Mouse (Mus musculus) midbrain, embryonic 13.5 days (tissue): Measurements from ENCODE around the gene Pcnx. TPM values are rescaled to one million over a fixed set of nuclear protein-coding genes. Genes with fewer than 3 reads are reported as not detected.

ENCODE experiments used
- ATAC-seq: fragments of 200-750 bp; cut with Nextera tagmentation; 2 replicates; pipeline ENCODE4 v1.8.0; 2017; ENCODE audit warnings: mild to moderate bottlenecking, moderate TSS enrichment, moderate library complexity
- H3K27ac ChIP-seq: fragments of 300-500 bp; sonication (generic); 2 replicates; pipeline ENCODE4 v1.5.1; 2015; ENCODE audit warnings: inconsistent platforms, mild to moderate bottlenecking, moderate library complexity
- H3K27me3 ChIP-seq: fragments of 300-500 bp; sonication (generic); 2 replicates; pipeline ENCODE4 v1.6.1; 2015; ENCODE audit warnings: mild to moderate bottlenecking, inconsistent platforms
- H3K36me3 ChIP-seq: fragments of 300-500 bp; sonication (generic); 2 replicates; pipeline ENCODE4 v1.6.1; 2015; ENCODE audit warnings: mild to moderate bottlenecking, inconsistent platforms
- H3K4me1 ChIP-seq: fragments of 300-500 bp; sonication (generic); replicated peaks from 2 replicates; pipeline ENCODE4 v1.6.1; 2015; ENCODE audit warnings: inconsistent platforms
- H3K4me2 ChIP-seq: fragments of 300-500 bp; sonication (generic); replicated peaks from 2 replicates; pipeline ENCODE4 v1.6.1; 2015; ENCODE audit warnings: moderate library complexity, mild to moderate bottlenecking, inconsistent platforms
- H3K4me3 ChIP-seq: fragments of 300-500 bp; sonication (generic); replicated peaks from 2 replicates; pipeline ENCODE4 v1.5.1; 2015; ENCODE audit warnings: mild to moderate bottlenecking, inconsistent platforms
- H3K9ac ChIP-seq: fragments of 300-500 bp; sonication (generic); replicated peaks from 2 replicates; pipeline ENCODE4 v1.6.1; 2015; ENCODE audit warnings: mild to moderate bottlenecking, inconsistent platforms
- H3K9me3 ChIP-seq: fragments of 300-500 bp; sonication (generic); 2 replicates; pipeline ENCODE4 v1.6.1; 2016; ENCODE audit warnings: mild to moderate bottlenecking, inconsistent platforms
- whole genome bisulfite sequencing: fragments of 180-500 bp; shearing (Covaris S2); methylation state at CpG from one replicate; pipeline ENCODE4 v1.1.7; 2015; 5-methylcytosine and 5-hydroxymethylcytosine counted together
- polyA plus RNA-seq: library from polyadenylated mRNA; unstranded; fragments of >200 nt; fragmentation: Nextera tagmentation; extraction: Ambion mirVana; gene quantifications from 2 replicates; pipeline ENCODE4 v1.2.1, GENCODE M21; 2015

The Pcnx gene
- polyA plus RNA-seq, 1 experiment from 2014 or later, result 9.4 TPM

GRCm38 (mm10) chr12:81857251-81857650 lies 2.6 kb upstream of the Pcnx start:
- Histone ChIP-seq H3K27ac (no peak overlapping the region), H3K9me3 (no peaks in the 10 kb centered on the region), H3K4me3 (no peak overlapping the region), H3K9ac (no peak overlapping the region), H3K4me1 (peaks cover 29% of the 10 kb centered on the region), H3K4me2 (no peak overlapping the region), H3K36me3 (no peaks in the 10 kb centered on the region), H3K27me3 (peaks cover 3% of the 10 kb centered on the region; the same call in 1 of the 2 replicates)
- ATAC-seq, result no peak
- 19% methylated on average over 4 of the region's 4 CpGs for WGBS

DNA sequence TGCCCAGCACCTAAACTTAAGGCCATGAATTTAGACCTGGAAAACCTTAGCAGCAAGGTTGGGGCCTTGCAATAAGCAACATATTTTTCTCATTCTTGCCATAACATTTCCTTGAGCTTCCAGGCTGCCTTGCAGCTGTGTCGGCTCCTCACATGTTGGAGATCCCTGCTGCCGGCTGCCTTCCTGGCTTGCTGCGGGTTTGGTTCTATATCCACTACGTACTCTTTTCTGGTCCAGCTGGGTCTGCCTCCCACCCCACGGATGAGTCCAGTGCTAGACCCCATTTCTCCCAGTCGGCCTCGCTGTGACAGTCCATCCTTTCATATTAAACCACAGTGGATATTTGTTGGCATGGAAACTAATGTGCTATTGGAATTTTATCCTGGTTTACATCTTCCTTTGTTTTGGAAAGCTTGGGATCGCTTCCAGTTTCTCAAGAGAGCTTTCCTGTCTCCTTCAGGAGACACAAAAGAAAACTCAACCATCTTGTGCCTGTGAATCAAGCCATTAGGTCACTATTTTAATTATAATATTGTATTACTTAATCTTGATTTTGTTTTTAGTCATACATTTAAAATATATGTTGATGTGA lies 1.7 kb upstream of the Pcnx start:
- Histone ChIP-seq H3K36me3 (no peaks in the 10 kb centered on the region), H3K27ac (no peak overlapping the region), H3K4me2 (no peak overlapping the region), H3K9me3 (no peaks in the 10 kb centered on the region), H3K4me1 (peaks cover 37% of the 10 kb centered on the region), H3K27me3 (peaks cover 3% of the 10 kb centered on the region; the same call in 1 of the 2 replicates), H3K4me3 (no peak overlapping the region), H3K9ac (no peak overlapping the region)
- WGBS, result 53% methylated on average over 8 of the region's 8 CpGs
- no peak for ATAC-seq

DNA sequence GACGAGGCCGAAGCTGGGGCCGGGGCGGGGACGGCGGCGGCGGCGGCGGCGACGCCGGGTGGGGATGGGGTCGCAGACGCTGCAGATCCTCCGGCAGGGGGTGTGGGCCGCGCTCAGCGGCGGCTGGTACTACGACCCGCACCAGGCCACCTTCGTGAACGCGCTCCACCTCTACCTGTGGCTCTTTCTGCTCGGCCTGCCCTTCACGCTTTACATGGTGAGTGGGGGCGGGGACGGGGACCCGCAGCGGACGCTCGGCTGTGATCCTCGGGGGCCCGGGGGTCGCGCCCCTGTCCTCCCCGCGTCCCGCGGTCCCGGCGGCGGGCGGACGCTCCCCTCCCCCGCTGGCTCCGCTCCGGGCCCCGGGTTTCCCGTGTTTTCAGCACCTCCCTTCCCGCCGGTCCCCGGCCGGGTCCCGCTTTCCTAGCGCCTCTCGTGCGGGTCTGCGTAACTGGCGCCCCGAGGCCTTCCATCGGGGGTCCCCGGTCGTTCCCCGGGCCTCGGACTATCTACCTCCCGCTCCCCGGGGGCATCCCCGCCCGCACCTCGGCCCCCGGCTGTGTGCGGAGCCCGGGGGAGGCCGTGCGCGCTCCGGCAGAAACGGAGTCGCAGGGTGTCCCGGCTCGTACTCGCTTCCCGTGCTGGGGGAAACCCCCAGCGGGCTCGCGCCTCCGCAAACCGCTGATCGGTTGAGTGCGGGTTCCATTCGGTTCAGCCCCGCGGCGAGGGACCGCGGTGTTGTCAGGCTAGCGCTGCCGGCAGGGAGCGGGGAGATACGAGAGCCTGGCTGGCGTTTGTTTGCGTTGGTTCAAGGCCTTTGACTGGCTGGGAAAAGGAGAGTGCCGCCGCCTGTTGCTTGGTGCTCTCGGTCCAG lies 722 bp downstream of the Pcnx start:
- under 1% methylated on average over 94 of the region's 107 CpGs for WGBS
- H3K4me2 ChIP-seq, result peak overlapping the region; percentile 74
- H3K4me1 ChIP-seq, result peaks cover 51% of the 10 kb centered on the region
- no peaks in the 10 kb centered on the region for H3K9me3 ChIP-seq
- H3K9ac ChIP-seq, result peak overlapping the region; percentile 94
- peak overlapping the region; percentile 97 for H3K4me3 ChIP-seq
- H3K36me3 ChIP-seq, result no peaks in the 10 kb centered on the region
- ATAC-seq, result peak; percentile 84
- H3K27ac ChIP-seq, result peak overlapping the region; percentile 96
- H3K27me3 ChIP-seq, result peaks cover 3% of the 10 kb centered on the region; the same call in 1 of the 2 replicates

GRCm38 (mm10) chr12:81861199-81862085 lies 1.6 kb downstream of the Pcnx start:
- Histone ChIP-seq H3K4me2 (peak overlapping the region; percentile 74), H3K27me3 (peaks cover 3% of the 10 kb centered on the region; the same call in 1 of the 2 replicates), H3K9me3 (no peaks in the 10 kb centered on the region), H3K27ac (peak overlapping the region; percentile 96), H3K36me3 (no peaks in the 10 kb centered on the region), H3K4me3 (peak overlapping the region; percentile 97), H3K9ac (peak overlapping the region; percentile 94), H3K4me1 (peaks cover 51% of the 10 kb centered on the region)
- WGBS, result 18% methylated on average over 18 of the region's 18 CpGs
- ATAC-seq, result no peak; the same call in 1 of the 2 replicates

DNA sequence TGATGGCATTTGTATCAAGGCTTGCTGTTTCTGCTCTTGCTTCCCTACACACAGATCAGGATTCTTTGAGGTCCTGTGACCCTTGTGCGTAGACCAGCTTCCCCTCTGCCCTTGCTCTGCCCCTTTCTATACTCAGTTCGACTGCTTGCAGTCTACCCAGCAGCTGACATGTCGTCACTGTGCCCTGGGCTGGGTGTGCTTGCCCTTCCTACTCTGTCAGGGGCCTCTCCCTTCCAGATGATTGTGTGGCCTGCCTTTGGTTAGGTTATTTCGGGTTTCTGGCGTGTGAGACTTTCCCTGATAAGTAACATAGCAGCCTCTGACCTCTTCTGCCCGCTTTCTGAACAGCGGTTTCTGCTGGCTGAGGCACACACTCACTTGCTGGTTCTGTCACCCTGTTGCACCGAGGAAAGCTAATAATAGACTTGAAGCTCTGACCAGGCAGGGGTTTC lies 2.6 kb downstream of the Pcnx start:
- Histone ChIP-seq H3K36me3 (no peaks in the 10 kb centered on the region), H3K9ac (peak overlapping the region; percentile 94), H3K27ac (no peak overlapping the region), H3K4me1 (peaks cover 46% of the 10 kb centered on the region), H3K27me3 (peaks cover 3% of the 10 kb centered on the region; the same call in 1 of the 2 replicates), H3K4me2 (peak overlapping the region; percentile 74), H3K4me3 (peak overlapping the region; percentile 97), H3K9me3 (no peaks in the 10 kb centered on the region)
- 39% methylated on average over 8 of the region's 8 CpGs for WGBS
- ATAC-seq, result no peak

- no peaks in the 10 kb centered on the region for H3K36me3 ChIP-seq
- H3K27me3 ChIP-seq, result no peaks in the 10 kb centered on the region
- no peaks in the 10 kb centered on the region for H3K9me3 ChIP-seq
- no peak overlapping the region for H3K4me2 ChIP-seq
- no peak overlapping the region for H3K9ac ChIP-seq
- no peak overlapping the region for H3K4me3 ChIP-seq
- WGBS, result 96% methylated on average over 4 of the region's 4 CpGs
- ATAC-seq, result no peak
- no peak overlapping the region for H3K27ac ChIP-seq
- H3K4me1 ChIP-seq, result peaks cover 40% of the 10 kb centered on the region
These were observed 4.1 kb downstream of the Pcnx start for GRCm38 (mm10) chr12:81863949-81864348.

DNA sequence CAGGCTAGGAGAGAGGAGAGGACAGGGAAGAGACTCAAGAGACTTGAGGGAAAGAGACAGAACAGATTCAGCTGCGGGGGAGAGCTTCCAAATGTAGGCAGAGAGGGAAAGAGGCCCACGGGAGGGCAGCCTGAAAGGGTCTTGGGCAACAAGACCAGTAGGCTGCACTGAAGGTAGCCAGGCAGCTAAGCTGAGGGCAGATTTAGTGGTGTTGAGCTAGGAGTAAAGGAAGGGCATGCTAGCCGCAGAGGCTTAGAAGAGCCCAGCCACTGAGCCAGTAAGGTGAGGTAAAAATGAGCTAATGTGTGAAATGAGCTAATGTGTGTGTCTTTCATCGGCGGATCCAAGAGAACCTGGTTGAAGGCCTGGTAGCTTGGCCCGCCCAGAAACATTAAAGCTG lies 5.4 kb downstream of the Pcnx start:
- H3K27ac ChIP-seq, result no peak overlapping the region
- H3K27me3 ChIP-seq, result no peaks in the 10 kb centered on the region
- no peak for ATAC-seq
- no peak overlapping the region for H3K9ac ChIP-seq
- 92% methylated on average over 6 of the region's 6 CpGs for WGBS
- no peaks in the 10 kb centered on the region for H3K36me3 ChIP-seq
- H3K4me3 ChIP-seq, result no peak overlapping the region
- peaks cover 44% of the 10 kb centered on the region for H3K4me1 ChIP-seq
- H3K4me2 ChIP-seq, result no peak overlapping the region
- H3K9me3 ChIP-seq, result no peaks in the 10 kb centered on the region

GRCm38 (mm10) chr12:81867316-81867715 lies 7.5 kb downstream of the Pcnx start:
- Histone ChIP-seq H3K4me1 (peaks cover 30% of the 10 kb centered on the region), H3K4me3 (no peak overlapping the region), H3K4me2 (no peak overlapping the region), H3K9ac (no peak overlapping the region), H3K9me3 (no peaks in the 10 kb centered on the region), H3K27me3 (no peaks in the 10 kb centered on the region), H3K36me3 (no peaks in the 10 kb centered on the region), H3K27ac (no peak overlapping the region)
- ATAC-seq, result no peak
- WGBS, result 93% methylated on average over 4 of the region's 4 CpGs

GRCm38 (mm10) chr12:81869205-81869940 lies 9.6 kb downstream of the Pcnx start:
- H3K36me3 ChIP-seq, result no peaks in the 10 kb centered on the region
- H3K4me3 ChIP-seq, result no peak overlapping the region
- H3K4me1 ChIP-seq, result peaks cover 24% of the 10 kb centered on the region
- no peak overlapping the region for H3K9ac ChIP-seq
- no peak overlapping the region for H3K4me2 ChIP-seq
- H3K27ac ChIP-seq, result peak overlapping the region; percentile 30; the same call in 1 of the 2 replicates
- H3K9me3 ChIP-seq, result no peaks in the 10 kb centered on the region
- WGBS, result 69% methylated on average over 3 of the region's 3 CpGs
- no peak for ATAC-seq
- H3K27me3 ChIP-seq, result no peaks in the 10 kb centered on the region

DNA sequence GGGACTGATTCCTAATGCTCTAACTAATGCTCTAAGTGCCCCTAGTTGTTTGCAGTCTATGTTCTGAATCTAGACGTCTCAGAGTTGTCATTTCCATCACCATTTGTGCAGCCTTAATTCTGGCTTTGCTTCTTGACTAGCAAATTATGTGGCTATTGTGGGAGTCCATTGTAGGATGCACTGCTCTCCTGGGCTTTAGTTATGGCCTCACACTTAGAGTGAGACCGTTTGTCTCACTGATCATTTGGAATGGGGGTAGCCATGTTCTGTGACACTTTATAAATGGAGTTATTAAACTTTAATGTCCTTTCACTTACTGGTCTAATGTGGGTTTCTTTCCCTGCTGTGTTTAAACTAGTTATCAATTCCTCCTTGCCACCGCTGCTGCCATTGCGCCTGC lies 13.5 kb downstream of the Pcnx start:
- no peak for ATAC-seq
- H3K27ac ChIP-seq, result no peak overlapping the region

DNA sequence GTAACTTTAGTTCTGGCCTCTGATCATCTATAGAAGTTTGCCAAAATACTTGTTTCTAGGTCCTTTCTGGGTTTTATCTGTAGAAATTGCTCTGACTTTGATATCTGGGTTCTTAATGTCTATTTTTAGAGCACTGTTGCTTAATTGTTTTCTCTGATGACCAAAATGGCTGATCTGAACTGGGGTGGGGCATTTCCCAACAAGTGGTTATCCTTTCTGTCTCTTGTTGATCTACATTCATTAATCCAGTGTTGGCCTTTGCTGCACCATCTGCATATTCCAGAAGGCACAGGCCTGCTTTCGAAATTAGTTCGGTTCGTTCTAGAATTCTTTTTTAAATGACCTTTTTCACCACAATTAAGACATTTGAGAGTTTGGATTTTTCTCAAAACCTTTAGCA lies 20.3 kb downstream of the Pcnx start:
- Histone ChIP-seq H3K4me1 (0 out of 2 replicates have a peak, but pooled peaks cover 4% of the 10 kb centered on the region), H3K9me3 (0 out of 2 replicates have a peak, but pooled peaks cover 2% of the 10 kb centered on the region), H3K27ac (no peak overlapping the region), H3K27me3 (no peaks in the 10 kb centered on the region), H3K36me3 (no peaks in the 10 kb centered on the region), H3K4me2 (no peak overlapping the region), H3K9ac (no peak overlapping the region), H3K4me3 (no peak overlapping the region)
- ATAC-seq, result no peak
- WGBS, result 98% methylated on average over 3 of the region's 3 CpGs

More for the DNA sequence above, 13.5 kb downstream of the Pcnx start:
- 55% methylated on average over 4 of the region's 4 CpGs for WGBS
- no peaks in the 10 kb centered on the region for H3K27me3 ChIP-seq
- no peak overlapping the region for H3K4me3 ChIP-seq
- peaks cover 20% of the 10 kb centered on the region for H3K4me1 ChIP-seq
- H3K9me3 ChIP-seq, result 0 out of 2 replicates have a peak, but pooled peaks cover 2% of the 10 kb centered on the region
- no peak overlapping the region for H3K4me2 ChIP-seq
- no peaks in the 10 kb centered on the region for H3K36me3 ChIP-seq
- H3K9ac ChIP-seq, result no peak overlapping the region
